Mouse (Mus musculus) heart, postnatal 0 days (tissue): Measurements from ENCODE around the gene Med9.

Experiments used
- CTCF ChIP-seq: IDR thresholded peaks from 2 replicates; pipeline ENCODE4 v1.5.1; 2016; ENCODE audit warnings: antibody characterized with exemption, control low read depth, low read depth
- EP300 ChIP-seq: IDR thresholded peaks from 2 replicates; pipeline ENCODE4 v1.6.1; 2016; ENCODE audit warnings: antibody characterized with exemption, low read depth

DNA sequence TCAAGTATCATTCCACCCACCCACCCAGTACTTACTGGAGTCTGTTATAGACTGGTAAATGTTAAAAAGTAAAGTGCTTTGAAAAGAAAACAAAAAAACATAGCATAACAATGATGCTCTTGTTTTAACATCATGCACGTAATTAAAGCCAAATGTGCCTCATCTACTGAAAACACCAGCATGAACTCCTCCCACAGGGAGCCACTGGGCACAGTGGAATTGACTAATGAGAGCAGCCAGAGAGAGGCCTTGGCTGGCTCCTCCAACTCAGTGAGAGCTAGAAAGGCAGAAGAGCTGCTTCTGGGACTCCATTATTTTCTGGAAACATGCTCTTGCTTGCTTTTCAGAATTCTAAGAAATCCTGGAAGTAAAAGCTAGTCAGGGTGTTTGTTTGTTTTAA is 41.4 kb downstream of the Med9 start:
- TF ChIP-seq CTCF: no peak
- TF ChIP-seq EP300: no peak
